Mouse (Mus musculus): Measurements from ENCODE around the gene Hbq1b. TPM values are rescaled to one million over a fixed set of nuclear protein-coding genes. Genes with fewer than 3 reads are reported as not detected.

The Hbq1b gene
- polyA plus RNA-seq, 1 experiment from 2014 or later, result 1.2 TPM

DNA sequence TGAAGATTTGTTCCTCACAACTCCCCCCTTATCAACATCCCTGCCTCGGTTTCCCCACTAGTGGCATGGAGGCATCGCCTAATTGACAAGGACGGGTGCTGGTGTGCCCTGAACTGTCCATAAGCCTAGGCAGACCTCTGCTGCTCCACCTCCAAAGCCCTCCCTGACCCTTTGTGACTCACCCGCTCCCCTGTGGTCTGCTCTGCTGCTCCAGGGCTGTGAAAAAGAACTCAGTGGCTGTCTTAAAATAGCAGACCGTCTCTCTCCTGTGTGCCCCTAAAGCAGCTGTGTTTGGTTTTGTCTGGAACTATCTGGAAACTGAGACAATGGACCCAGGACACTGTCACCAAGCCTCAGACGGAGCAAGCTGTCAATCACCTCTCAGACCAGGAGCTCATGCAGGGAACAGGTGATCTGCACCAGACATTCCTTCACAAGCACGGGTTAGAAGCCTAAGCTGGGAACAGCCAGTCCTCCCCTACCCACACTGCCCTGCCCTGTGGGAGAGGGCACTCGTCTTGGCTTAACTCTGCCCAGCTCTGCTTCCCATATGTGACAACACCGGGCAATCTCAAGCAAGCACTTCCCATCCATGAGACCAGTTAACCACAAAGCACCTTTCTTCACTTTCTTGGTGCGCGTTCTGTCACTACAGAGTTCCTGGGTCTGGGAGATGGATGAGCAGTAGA is 33.9 kb downstream of the Hbq1b start:
- H3K27ac ChIP-seq (replicated peaks; ENCODE audit: low read depth, low read length), result no peak overlapping the region
- H3K9me3 ChIP-seq (ENCODE audit: control insufficient read depth, low read length), result no peaks in the 10 kb centered on the region
- 62% methylated on average over 11 of the region's 11 CpGs for WGBS
- 0 out of 2 replicates have a peak, but pooled peaks cover 3% of the 10 kb centered on the region for H3K27me3 ChIP-seq (replicated peaks; ENCODE audit: control insufficient read depth, insufficient read depth, low read length)
- ATAC-seq (ENCODE audit: low read depth) (peak; percentile 15; the same call in 1 of the 2 replicates), DNase-seq (ENCODE audit: low spot score) (no peak)
- no peaks in the 10 kb centered on the region for H3K4me1 ChIP-seq (ENCODE audit: control insufficient read depth, insufficient read depth, low read length)
- H3K4me2 ChIP-seq (ENCODE audit: low read depth, low read length), result no peak overlapping the region
- H3K9ac ChIP-seq (ENCODE audit: low read depth, low read length), result no peak overlapping the region
- H3K36me3 ChIP-seq (ENCODE audit: control insufficient read depth, insufficient read depth, low read length), result no peaks in the 10 kb centered on the region
- H3K4me3 ChIP-seq (ENCODE audit: low read depth, low read length), result no peak overlapping the region

DNA sequence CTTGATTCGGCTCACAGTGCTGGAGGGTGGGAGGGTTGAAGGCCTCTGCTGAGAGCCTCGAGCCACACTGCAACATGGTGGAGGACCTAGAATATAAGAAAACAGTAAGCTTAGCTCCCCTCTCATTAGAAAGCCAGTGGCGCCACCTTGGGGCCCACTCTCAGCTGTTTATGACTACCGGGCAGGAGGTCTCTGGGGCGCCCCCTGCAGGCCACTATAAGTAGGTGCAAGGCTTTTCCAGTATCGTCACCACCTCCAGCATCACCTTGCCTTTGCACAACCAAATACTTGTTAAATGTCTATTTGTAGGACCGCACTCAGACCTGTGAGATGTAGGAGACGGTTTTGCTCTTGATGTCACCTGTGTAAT is 34.4 kb downstream of the Hbq1b start:
- WGBS, result 35% methylated on average over 8 of the region's 8 CpGs
- peak; percentile 74 for DNase-seq (ENCODE audit: low spot score)
- Histone ChIP-seq H3K9me3 (ENCODE audit: control insufficient read depth, low read length) (no peaks in the 10 kb centered on the region), H3K36me3 (ENCODE audit: control insufficient read depth, insufficient read depth, low read length) (no peaks in the 10 kb centered on the region), H3K27ac (replicated peaks; ENCODE audit: low read depth, low read length) (no peak overlapping the region), H3K4me3 (ENCODE audit: low read depth, low read length) (no peak overlapping the region), H3K9ac (ENCODE audit: low read depth, low read length) (no peak overlapping the region), H3K4me2 (ENCODE audit: low read depth, low read length) (no peak overlapping the region), H3K27me3 (replicated peaks; ENCODE audit: control insufficient read depth, insufficient read depth, low read length) (0 out of 2 replicates have a peak, but pooled peaks cover 3% of the 10 kb centered on the region), H3K4me1 (ENCODE audit: control insufficient read depth, insufficient read depth, low read length) (no peaks in the 10 kb centered on the region)
- no peak for ATAC-seq (ENCODE audit: low read depth)

GRCm38 (mm10) chr11:32324609-32325008 is 37.8 kb downstream of the Hbq1b start:
- H3K9me3 ChIP-seq (ENCODE audit: control insufficient read depth, low read length), result no peaks in the 10 kb centered on the region
- no peaks in the 10 kb centered on the region for H3K4me1 ChIP-seq (ENCODE audit: control insufficient read depth, insufficient read depth, low read length)
- H3K4me2 ChIP-seq (ENCODE audit: low read depth, low read length), result peak overlapping the region; percentile 54
- no peaks in the 10 kb centered on the region for H3K36me3 ChIP-seq (ENCODE audit: control insufficient read depth, insufficient read depth, low read length)
- WGBS, result 14% methylated on average over 15 of the region's 15 CpGs
- H3K4me3 ChIP-seq (ENCODE audit: low read depth, low read length), result peak overlapping the region; percentile 20
- H3K27me3 ChIP-seq (replicated peaks; ENCODE audit: control insufficient read depth, insufficient read depth, low read length), result 0 out of 2 replicates have a peak, but pooled peaks cover 3% of the 10 kb centered on the region
- H3K9ac ChIP-seq (ENCODE audit: low read depth, low read length), result peak overlapping the region; percentile 45; the same call in 1 of the 2 replicates
- peak; percentile 80 for ATAC-seq (ENCODE audit: low read depth)
- peak; percentile 89 for DNase-seq (ENCODE audit: low spot score)
- H3K27ac ChIP-seq (replicated peaks; ENCODE audit: low read depth, low read length), result no peak overlapping the region

DNA sequence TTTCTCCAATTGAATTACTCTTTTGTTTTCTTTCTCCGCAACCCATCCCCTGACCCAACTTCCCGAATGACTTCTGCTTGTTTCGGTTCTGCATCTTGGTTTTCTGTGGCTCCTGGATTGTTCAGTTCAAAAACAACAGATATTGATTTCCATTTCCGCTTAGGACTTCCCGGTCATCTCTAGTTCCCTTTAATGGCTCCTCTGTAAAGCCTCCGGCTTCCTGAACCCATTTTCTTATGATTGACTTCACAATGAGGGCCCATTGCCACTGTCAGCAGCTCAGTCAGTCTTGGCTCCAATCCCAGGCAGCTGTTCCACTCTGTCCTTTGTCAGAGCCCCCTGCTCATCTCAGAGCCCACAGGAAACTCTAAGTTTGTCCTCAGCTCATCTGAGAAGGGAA is 44.3 kb downstream of the Hbq1b start:
- no peak overlapping the region for H3K4me2 ChIP-seq (ENCODE audit: low read depth, low read length)
- 0 out of 2 replicates have a peak, but pooled peaks have one; percentile 70 for ATAC-seq (ENCODE audit: low read depth)
- no peaks in the 10 kb centered on the region for H3K36me3 ChIP-seq (ENCODE audit: control insufficient read depth, insufficient read depth, low read length)
- no peak overlapping the region for H3K4me3 ChIP-seq (ENCODE audit: low read depth, low read length)
- peak; percentile 73 for DNase-seq (ENCODE audit: low spot score)
- 44% methylated on average over 6 of the region's 6 CpGs for WGBS
- H3K9me3 ChIP-seq (ENCODE audit: control insufficient read depth, low read length), result no peaks in the 10 kb centered on the region
- no peaks in the 10 kb centered on the region for H3K27me3 ChIP-seq (replicated peaks; ENCODE audit: control insufficient read depth, insufficient read depth, low read length)
- no peak overlapping the region for H3K9ac ChIP-seq (ENCODE audit: low read depth, low read length)
- no peak overlapping the region for H3K27ac ChIP-seq (replicated peaks; ENCODE audit: low read depth, low read length)
- peaks cover 6% of the 10 kb centered on the region; the same call in 1 of the 2 replicates for H3K4me1 ChIP-seq (ENCODE audit: control insufficient read depth, insufficient read depth, low read length)

GRCm38 (mm10) chr11:32331861-32332260 is 45.1 kb downstream of the Hbq1b start:
- WGBS, result 50% methylated on average over 5 of the region's 5 CpGs
- ATAC-seq (ENCODE audit: low read depth) (no peak), DNase-seq (ENCODE audit: low spot score) (peak; percentile 38)
- Histone ChIP-seq H3K27ac (replicated peaks; ENCODE audit: low read depth, low read length) (no peak overlapping the region), H3K9ac (ENCODE audit: low read depth, low read length) (no peak overlapping the region), H3K27me3 (replicated peaks; ENCODE audit: control insufficient read depth, insufficient read depth, low read length) (no peaks in the 10 kb centered on the region), H3K4me1 (ENCODE audit: control insufficient read depth, insufficient read depth, low read length) (peaks cover 6% of the 10 kb centered on the region; the same call in 1 of the 2 replicates), H3K4me3 (ENCODE audit: low read depth, low read length) (no peak overlapping the region), H3K4me2 (ENCODE audit: low read depth, low read length) (no peak overlapping the region), H3K9me3 (ENCODE audit: control insufficient read depth, low read length) (peaks cover 3% of the 10 kb centered on the region; the same call in 1 of the 2 replicates), H3K36me3 (ENCODE audit: control insufficient read depth, insufficient read depth, low read length) (no peaks in the 10 kb centered on the region)

- no peak overlapping the region for H3K9ac ChIP-seq (ENCODE audit: low read depth, low read length)
- WGBS, result 81% methylated on average over 2 of the region's 2 CpGs
- H3K4me2 ChIP-seq (ENCODE audit: low read depth, low read length), result no peak overlapping the region
- H3K27ac ChIP-seq (replicated peaks; ENCODE audit: low read depth, low read length), result no peak overlapping the region
- H3K4me1 ChIP-seq (ENCODE audit: control insufficient read depth, insufficient read depth, low read length), result peaks cover 6% of the 10 kb centered on the region; the same call in 1 of the 2 replicates
- H3K4me3 ChIP-seq (ENCODE audit: low read depth, low read length), result no peak overlapping the region
- H3K36me3 ChIP-seq (ENCODE audit: control insufficient read depth, insufficient read depth, low read length), result no peaks in the 10 kb centered on the region
- H3K9me3 ChIP-seq (ENCODE audit: control insufficient read depth, low read length), result peaks cover 5% of the 10 kb centered on the region; the same call in 1 of the 2 replicates
- DNase-seq (ENCODE audit: low spot score) (no peak), ATAC-seq (ENCODE audit: low read depth) (no peak)
- no peaks in the 10 kb centered on the region for H3K27me3 ChIP-seq (replicated peaks; ENCODE audit: control insufficient read depth, insufficient read depth, low read length)
Observed at GRCm38 (mm10) chr11:32333235-32333634, 46.5 kb downstream of the Hbq1b start.

DNA sequence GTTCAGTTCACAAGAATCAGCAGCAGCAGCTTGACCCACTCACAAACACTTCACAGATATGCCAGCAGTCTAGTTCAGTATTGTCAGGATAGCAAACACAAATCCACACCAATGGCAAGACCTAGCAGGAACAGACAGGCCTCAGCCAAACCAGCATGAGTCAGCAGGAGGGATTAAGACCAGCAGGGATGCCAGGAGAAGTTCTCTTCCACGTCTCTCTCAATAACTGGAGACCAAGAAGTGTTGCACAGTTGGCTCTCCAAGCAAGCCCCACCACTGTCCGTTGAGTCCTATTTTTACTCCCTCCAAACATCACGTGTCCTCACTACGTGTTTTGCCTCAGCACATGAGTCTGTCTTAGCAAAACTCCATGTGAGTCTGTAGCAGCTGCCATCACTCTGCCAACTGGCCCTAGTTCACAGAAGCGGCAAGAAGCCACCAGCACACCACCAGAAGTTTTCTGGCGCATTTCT is 49.7 kb downstream of the Hbq1b start:
- ATAC-seq (ENCODE audit: low read depth), result no peak
- peaks cover 5% of the 10 kb centered on the region; the same call in 1 of the 2 replicates for H3K9me3 ChIP-seq (ENCODE audit: control insufficient read depth, low read length)
- no peak overlapping the region for H3K4me3 ChIP-seq (ENCODE audit: low read depth, low read length)
- H3K4me1 ChIP-seq (ENCODE audit: control insufficient read depth, insufficient read depth, low read length), result no peaks in the 10 kb centered on the region
- H3K27ac ChIP-seq (replicated peaks; ENCODE audit: low read depth, low read length), result no peak overlapping the region
- no peaks in the 10 kb centered on the region for H3K27me3 ChIP-seq (replicated peaks; ENCODE audit: control insufficient read depth, insufficient read depth, low read length)
- H3K9ac ChIP-seq (ENCODE audit: low read depth, low read length), result no peak overlapping the region
- 86% methylated on average over 6 of the region's 6 CpGs for WGBS
- no peaks in the 10 kb centered on the region for H3K36me3 ChIP-seq (ENCODE audit: control insufficient read depth, insufficient read depth, low read length)
- H3K4me2 ChIP-seq (ENCODE audit: low read depth, low read length), result no peak overlapping the region
- DNase-seq (ENCODE audit: low spot score), result no peak

Measured in embryonic facial prominence, embryonic 14.5 days (tissue).